In the genomic region with DNA sequence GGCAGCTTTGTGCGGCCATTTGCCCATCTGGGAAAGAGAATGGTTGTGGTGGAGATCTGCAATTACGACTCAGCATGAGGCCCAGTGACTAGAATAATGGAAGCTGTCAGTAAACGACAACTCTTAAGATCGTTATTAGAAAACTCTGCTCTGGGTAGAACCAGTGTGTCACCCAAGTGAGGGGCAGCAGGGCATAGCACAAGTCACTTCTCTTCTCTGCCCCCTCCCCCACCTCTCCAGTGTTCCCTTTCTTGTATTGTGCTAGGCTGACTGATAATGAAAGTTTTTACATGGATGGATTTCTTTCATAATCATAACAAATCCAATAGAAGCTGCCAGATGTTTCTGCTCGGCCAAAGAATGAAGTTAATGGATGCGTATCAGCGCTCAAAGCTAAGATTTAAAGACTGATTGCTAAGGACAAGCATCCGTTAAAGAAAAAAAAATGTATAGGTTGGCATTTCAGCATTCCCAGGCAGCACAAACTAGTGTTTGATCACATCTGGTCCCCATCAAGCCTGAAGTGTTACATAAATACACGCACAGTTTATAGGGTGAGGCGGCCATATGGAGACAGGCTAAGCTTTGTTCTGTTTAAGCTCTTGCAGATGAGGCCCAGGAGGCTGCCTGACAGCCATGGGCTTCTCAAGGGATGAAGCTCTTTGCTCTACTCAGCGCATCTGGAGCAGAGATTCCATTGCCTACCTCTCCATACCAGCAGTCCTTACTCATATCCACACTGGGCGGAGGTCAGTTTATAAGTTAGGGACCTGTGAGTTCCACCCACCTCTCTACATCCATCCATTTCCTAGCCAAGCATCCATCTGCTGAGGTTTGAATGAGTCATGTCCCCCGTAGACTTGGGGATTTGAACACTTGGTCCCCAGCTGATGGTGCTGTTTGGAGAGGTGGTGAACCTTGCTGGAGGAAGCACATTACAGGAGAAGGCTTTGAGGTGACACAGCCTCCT, we compare ENCODE assay signal across 11 mouse cellular contexts.
DNase-seq lines count a peak whose midpoint lies in the region; ATAC-seq lines count a peak whose summit lies in the region.
"Had no signal": no experiment of that assay in that cellular context is flagged by ENCODE, and none has a peak within 500 bp of the region (broad histone marks: within the 10 kb centered on the region; RNA-seq: fewer than 3 reads in every experiment).

No protein-coding gene starts in this region.

- no peak overlapping the region for H3K9ac ChIP-seq in kidney, embryonic 15.5 days
- H3K9ac ChIP-seq in hindbrain, embryonic 14.5 days = no peak overlapping the region
- no peak overlapping the region for H3K9ac ChIP-seq in neural tube, embryonic 13.5 days
- H3K9ac ChIP-seq: liver, embryonic 14.5 days had no signal

- 40% methylated on average over 13 of the region's 13 CpGs for WGBS in kidney, embryonic 15.5 days
- WGBS in hindbrain, embryonic 14.5 days = 47% methylated on average over 13 of the region's 13 CpGs
- WGBS in neural tube, embryonic 13.5 days = 46% methylated on average over 13 of the region's 13 CpGs

- H3K4me2 ChIP-seq in kidney, embryonic 15.5 days = no peak overlapping the region
- H3K4me2 ChIP-seq in hindbrain, embryonic 14.5 days (replicated peaks) = no peak overlapping the region
- H3K4me2 ChIP-seq in neural tube, embryonic 13.5 days = no peak overlapping the region

- no peaks in the 10 kb centered on the region for H3K27me3 ChIP-seq in kidney, embryonic 15.5 days
- H3K27me3 ChIP-seq in hindbrain, embryonic 14.5 days (ENCODE audit: control insufficient read depth, insufficient read depth, low read length) = no peaks in the 10 kb centered on the region
- no peaks in the 10 kb centered on the region for H3K27me3 ChIP-seq in neural tube, embryonic 13.5 days
- H3K27me3 ChIP-seq: CH12.LX had no signal

- no peak overlapping the region for H3K4me3 ChIP-seq in kidney, embryonic 15.5 days (replicated peaks)
- H3K4me3 ChIP-seq in hindbrain, embryonic 14.5 days (replicated peaks; ENCODE audit: low read length) = no peak overlapping the region
- H3K4me3 ChIP-seq in neural tube, embryonic 13.5 days = no peak overlapping the region

- peaks cover 26% of the 10 kb centered on the region for H3K4me1 ChIP-seq in kidney, embryonic 15.5 days
- peaks cover 6% of the 10 kb centered on the region; the same call in 1 of the 2 replicates for H3K4me1 ChIP-seq in hindbrain, embryonic 14.5 days (replicated peaks; ENCODE audit: control insufficient read depth, insufficient read depth, low read length)
- peaks cover 21% of the 10 kb centered on the region for H3K4me1 ChIP-seq in neural tube, embryonic 13.5 days (replicated peaks)

- peak; percentile 81 for ATAC-seq in kidney, embryonic 15.5 days (replicated peaks; ENCODE audit: low FRiP score)
- ATAC-seq in hindbrain, embryonic 14.5 days (ENCODE audit: low FRiP score) = no peak
- peak; percentile 61 for ATAC-seq in neural tube, embryonic 13.5 days (ENCODE audit: low read depth)

- H3K36me3 ChIP-seq in kidney, embryonic 15.5 days = no peaks in the 10 kb centered on the region
- no peaks in the 10 kb centered on the region for H3K36me3 ChIP-seq in hindbrain, embryonic 14.5 days (replicated peaks; ENCODE audit: control insufficient read depth, insufficient read depth)
- H3K36me3 ChIP-seq in neural tube, embryonic 13.5 days = no peaks in the 10 kb centered on the region

- H3K27ac ChIP-seq in kidney, embryonic 15.5 days = peak overlapping the region; percentile 61
- H3K27ac ChIP-seq in hindbrain, embryonic 14.5 days = 0 out of 2 replicates have a peak overlapping the region, but pooled peaks have one; percentile 43
- peak overlapping the region; percentile 29; the same call in 1 of the 2 replicates for H3K27ac ChIP-seq in neural tube, embryonic 13.5 days (replicated peaks)
- H3K27ac ChIP-seq: liver, embryonic 14.5 days had no signal

- no peaks in the 10 kb centered on the region for H3K9me3 ChIP-seq in kidney, embryonic 15.5 days (replicated peaks)
- H3K9me3 ChIP-seq in hindbrain, embryonic 14.5 days (ENCODE audit: control insufficient read depth, low read length) = no peaks in the 10 kb centered on the region
- H3K9me3 ChIP-seq in neural tube, embryonic 13.5 days = no peaks in the 10 kb centered on the region

- no peak for DNase-seq in kidney, adult 11 months
- peak; percentile 88 for DNase-seq in embryo, embryonic 10.5 days (ENCODE audit: low spot score)
- DNase-seq in hindbrain, embryonic 14.5 days (ENCODE audit: low spot score) = no peak
- DNase-seq in right cerebral cortex, postnatal 14 days = no peak
- no peak for DNase-seq in cerebellum, adult 18-20 months
- no peak for DNase-seq in urinary bladder, postnatal 14 days (ENCODE audit: low spot score)
- DNase-seq: kidney, adult 2 months had no signal
